Mouse (Mus musculus) ovary, postnatal 14 days (tissue): ENCODE measurements around the gene Inmt.
"Not testable (repeated sequence)": the region's sequence is repeated elsewhere in the genome, so short reads cannot be mapped to it uniquely, and the experiment has no call there.

Experiments used
- DNase-seq: peaks from one replicate; pipeline ENCODE4 v3.0.0; 2022; ENCODE audit warnings: low spot score

Gene Inmt

DNA sequence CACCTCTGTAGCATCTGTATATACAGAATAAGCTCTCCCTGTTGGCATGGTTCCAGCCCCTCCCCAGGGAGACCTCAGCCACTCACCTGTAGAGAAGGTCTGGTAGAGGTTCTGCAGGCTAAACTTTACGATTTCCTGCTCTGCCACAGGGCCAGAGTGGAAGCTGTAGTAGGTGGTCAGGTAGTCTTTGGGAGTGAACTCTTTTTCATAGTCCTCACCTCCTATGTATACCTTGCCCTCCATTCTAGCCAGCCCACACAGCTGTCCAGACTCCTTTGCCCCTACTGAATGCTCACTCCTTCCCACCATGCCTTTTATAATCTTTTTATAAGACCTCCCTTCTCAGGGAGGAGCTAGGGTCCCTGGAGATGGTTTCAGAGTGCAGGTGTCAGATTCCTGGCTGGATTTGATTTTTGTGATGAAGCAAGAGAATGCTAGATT is at the start of gene Inmt:
Inmt (minus strand) TSS at position 303 of the 441 bp plus-strand sequence.
- DNase-seq = no peak

GRCm38 (mm10) chr6:55223986-55224385 is 49.1 kb upstream of the Inmt start:
- DNase-seq = no peak

- DNase-seq = no peak
These were observed 43.4 kb upstream of the Inmt start for GRCm38 (mm10) chr6:55218232-55218631.

GRCm38 (mm10) chr6:55214541-55214940 is 39.7 kb upstream of the Inmt start:
- no peak for DNase-seq

- no peak for DNase-seq
These were observed 35.9 kb upstream of the Inmt start for GRCm38 (mm10) chr6:55210423-55211365.

DNA sequence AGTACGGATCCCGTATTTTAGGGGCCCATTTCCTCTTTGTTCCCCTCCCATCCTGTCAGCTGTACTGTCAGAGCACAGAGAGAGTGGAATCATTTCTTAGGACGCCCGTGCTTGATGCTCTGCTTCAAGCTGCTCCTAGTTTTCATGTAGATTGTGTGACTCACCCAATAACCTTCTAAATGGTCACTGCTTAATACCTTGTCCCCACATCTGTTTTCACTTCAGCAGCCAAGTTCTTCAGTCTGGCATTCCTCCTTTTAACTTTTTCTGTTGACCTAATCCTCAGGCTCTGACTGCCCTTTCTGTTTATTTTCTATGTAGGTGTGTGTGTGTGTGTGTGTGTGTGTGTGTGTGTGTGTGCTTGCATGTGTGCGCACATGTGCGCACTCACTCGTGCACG is 32.9 kb upstream of the Inmt start:
- no peak for DNase-seq

DNA sequence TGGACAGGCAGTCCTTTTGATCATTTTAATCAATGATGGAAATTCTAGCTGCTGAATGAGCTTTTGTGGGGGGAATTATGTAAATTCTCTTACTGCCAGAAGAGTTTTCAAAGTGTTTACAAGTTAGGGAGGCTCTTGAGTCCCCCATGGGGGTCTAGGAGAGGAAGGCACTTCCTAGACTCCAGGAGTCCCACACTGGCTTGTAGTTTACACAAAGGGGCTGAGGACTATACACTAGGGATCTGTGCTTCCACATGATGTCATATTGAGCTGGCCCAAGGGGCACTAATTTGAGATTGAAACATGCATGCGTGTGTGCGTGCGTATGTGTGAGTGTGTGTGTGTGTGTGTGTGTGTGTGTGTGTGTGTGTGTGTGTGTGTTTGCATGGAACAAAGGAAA is 29.1 kb upstream of the Inmt start:
- no peak for DNase-seq

DNA sequence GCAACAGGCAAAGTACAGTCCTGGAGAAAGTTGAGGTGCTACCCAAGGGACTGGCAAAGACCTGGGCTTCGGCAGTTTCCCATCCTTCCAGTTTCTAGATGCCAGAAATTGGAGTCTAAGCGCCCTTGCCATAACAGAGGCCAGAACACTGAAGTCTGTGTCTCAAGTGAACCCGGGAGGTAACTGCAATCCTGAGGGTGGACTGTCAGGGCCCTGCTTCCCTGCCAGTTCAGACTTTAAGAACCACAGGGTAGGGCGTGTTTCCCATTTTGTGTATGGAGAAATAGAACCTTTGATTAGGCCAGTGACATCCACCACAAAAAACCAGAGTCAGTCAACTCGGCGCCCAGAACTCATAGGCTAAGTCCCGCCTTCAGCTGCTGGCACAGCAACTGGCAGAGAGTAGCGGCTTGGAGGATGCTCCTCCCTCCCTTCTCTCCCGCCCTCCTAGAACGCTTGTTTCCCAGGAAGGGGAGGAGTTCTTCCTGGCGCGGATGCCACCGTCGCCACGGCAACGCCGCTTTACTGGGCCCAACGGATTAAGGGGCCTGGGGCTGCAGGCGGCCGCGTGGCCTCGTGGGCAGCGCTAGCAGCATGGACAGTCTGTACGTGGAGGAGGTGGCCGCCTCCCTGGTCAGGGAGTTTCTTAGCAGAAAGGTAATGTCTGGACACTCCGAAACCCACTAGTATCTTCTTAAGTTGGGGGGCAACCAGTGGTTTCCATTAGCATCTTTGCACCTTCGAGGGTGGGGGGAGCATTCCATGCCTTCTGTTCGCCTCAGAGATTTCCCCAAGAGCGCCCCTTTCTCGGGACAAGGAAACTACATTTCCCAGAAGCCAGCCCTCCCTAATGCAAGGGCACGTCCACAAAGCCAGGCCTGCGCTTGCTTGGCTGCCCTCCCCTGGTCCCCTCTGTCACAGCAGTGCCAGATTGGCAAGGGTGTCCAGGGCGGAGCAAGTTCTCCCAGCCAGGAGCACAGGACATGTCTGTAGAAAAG is 28.4 kb upstream of the Inmt start, which contains the start of gene Mindy4:
Mindy4 (plus strand) TSS at position 471 of the 998 bp plus-strand sequence.
- peak; percentile 85 for DNase-seq

GRCm38 (mm10) chr6:55199047-55199446 is 24.2 kb upstream of the Inmt start:
- no peak for DNase-seq

- DNase-seq = no peak
These were observed 18.3 kb upstream of the Inmt start for GRCm38 (mm10) chr6:55193171-55193570.

DNA sequence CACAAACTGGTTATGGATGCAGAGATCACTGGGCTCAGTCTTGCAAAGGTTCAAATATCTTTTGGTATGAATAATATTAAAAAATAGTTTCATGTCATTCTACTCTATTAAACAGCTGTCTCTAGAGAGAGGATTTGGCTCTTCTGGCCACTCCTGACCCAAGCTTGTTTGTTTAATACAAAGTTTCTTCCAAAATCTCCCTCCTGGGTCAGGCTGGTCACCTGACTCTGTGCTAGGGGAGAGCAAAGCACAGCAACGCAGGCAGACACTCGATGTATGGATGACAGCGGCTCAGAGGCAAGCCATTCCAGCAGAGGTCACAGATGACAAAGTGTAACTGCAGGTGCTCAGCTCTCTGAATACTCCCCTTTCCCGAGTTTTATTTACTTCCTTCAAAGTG is 16.7 kb upstream of the Inmt start:
- no peak for DNase-seq

DNA sequence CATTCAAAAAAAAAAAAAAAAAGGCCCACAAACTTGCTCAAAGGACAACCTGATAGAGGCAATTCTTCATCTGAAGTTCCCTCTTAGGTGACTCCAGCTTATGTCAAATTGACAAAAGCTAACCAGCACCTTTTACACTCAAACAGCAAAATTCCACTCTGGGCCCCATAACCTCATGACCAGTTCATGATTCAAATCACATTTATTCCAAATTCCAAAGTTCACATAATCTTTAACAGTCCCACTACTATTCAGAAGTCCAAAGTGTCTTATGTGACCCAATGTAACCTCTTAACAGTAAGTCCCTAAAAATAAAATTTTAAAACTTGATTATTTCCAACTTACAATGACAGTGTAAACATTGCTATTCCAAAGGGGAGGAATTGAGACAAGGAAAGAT is 14.6 kb upstream of the Inmt start:
- no peak for DNase-seq

DNA sequence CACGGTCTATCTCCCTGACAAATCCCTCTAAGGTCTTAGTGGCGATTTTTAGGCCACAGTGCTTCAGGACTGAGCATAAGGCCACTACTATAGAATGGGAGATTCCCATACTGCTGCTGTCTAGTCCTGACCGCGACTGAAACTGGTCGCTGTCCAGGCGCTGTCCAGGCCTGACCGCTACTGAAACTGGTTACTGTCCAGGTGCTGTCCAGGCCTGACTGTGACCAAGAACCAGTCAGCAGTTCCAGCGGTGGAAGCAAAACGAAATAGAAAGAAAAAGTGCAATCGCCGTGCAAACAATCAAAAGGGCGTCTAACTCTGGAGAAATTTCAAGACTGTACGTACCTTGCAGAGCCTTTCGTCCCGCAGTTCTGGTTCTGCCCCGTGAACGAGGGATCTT is 13.0 kb upstream of the Inmt start:
- not testable (repeated sequence) for DNase-seq

DNA sequence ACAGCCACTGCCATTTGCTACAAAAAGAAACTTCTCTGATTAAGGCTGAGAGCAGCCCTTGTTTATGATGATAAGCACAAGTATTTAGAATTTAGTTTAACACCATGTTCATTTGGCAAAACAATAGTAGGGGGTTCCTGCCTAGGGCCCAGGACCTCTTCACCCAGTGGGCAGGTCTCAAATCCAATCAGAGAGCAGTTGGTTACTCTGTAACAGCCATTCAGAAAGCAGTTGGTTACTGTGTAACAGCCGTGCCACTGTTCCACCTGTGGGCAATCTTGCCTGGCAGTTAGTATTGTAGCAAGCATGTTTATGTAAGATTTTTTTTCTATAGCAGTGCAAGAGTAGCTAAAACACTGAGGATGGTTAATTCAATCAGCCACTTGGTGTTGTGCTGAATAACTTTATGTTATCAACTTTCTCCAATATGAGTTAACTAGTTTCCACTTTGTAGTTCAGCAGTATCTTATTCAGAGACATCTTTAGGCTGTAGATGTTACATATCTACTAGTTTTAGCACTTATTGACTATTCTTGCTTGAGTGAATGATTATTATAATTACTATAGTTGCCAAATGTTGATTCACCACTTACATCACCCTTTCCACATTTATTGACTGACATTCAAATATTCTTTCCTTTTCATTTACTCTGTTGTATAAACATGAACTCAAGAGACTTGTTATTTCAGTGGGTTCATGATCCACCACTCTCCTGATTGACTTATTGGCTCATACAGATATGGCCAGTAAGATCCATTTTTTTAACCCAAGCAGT is 8.0 kb upstream of the Inmt start:
- DNase-seq = no peak

- no peak for DNase-seq
These were observed 4.7 kb upstream of the Inmt start for GRCm38 (mm10) chr6:55179560-55179959.

- no peak for DNase-seq
These were observed 2.4 kb upstream of the Inmt start for GRCm38 (mm10) chr6:55177060-55177732.

DNA sequence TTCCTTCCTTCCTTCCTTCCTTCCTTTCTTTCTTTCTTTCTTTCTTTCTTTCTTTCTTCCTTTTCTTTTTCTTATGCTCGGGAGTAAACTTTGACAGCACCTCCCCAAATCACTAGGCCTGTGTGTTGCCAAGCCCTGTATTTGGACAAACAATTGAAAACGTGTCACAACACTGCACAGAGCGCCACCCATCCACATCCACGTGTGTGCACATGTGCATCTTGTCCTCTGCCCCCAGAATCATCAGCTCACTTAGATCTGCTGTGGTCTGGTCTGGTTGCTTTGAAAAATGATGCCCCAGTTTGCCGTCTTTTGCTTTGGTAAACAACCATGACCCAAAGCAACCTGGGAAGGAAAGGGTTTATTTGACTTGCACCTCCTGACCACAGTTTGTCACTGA is 1.0 kb upstream of the Inmt start:
- no peak for DNase-seq

GRCm38 (mm10) chr6:55175456-55175855 is 613 bp upstream of the Inmt start:
- no peak for DNase-seq

DNA sequence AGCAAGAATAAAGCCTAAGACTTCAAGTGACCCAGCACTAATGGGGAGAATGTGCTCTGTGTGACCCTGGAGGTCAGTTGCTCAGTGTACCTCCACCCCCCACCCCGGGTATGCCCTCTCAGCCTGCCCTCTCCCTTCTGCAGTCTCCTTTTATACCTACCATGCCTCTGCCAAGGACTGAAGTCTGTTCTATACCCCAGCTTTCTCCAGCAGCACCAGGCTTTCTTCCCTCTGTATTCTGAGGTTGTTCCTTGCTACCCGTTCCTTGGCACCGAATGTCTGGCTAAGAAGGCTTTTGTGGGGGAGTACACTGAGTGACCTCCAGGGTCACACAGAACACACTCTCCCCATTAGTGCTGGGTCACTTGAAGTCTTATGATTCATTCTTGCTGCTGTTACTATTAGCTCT is 898 bp downstream of the Inmt start:
- DNase-seq = no peak

DNA sequence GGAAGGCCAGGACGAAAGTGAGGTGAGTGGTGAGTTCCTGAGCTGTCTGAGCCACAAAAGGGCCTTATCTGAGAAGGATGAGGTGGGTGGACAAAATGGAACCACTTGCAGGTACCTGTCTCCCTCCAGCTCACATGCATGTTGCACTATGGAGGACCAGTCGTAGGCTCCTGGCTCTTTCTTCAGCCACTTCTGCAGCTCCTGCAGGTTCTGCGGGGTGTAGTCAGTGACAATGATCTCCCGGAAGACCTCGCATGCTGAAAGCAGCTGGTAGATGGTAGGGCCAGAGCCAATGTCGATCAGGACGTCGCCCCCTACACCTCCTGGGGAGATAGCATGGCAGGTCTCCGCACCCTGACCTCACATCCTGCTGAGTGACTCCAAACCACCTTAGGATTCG is 1.7 kb downstream of the Inmt start:
- no peak for DNase-seq

DNA sequence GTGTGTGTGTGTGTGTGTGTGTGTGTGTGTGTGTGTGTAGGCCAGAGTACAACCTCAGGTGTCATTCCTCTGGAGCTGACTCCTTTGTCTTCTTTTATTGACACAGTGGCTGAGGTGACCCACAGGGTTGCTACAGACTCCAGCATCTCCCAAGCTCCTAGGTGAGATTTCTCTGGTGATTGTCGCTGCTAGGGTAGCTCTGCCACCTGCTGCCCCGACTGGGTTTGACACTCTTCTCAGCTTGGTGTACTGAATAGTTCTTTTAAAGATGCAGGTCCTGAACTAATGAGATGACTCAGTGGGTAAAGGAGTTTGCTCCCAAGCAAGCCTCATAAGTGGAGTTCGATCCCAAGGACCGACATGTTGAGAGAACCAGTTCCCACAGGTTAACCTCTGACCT is 3.2 kb downstream of the Inmt start:
- no peak for DNase-seq
